Mouse (Mus musculus) adrenal gland, adult 18-20 months (tissue): Measurements from ENCODE around the gene Msrb1. TPM values are rescaled to one million over a fixed set of nuclear protein-coding genes. Genes with fewer than 3 reads are reported as not detected.

Experiments
- DNase-seq, 2 experiments: peaks; one replicate each; pipeline ENCODE4 v3.0.0; 2021 to 2022; ENCODE audit warnings: low spot score in 2 of 2
- total RNA-seq, 2 experiments: library from RNA; stranded (reverse); gene quantifications; 1 replicate in 1 of 2; 2 replicates in 1 of 2; pipeline ENCODE4 v1.2.3; 2021

Msrb1 gene
- total RNA-seq, 2 experiments from 2014 or later = 83.9 to 94.4 TPM

GRCm38 (mm10) chr17:24739926-24740325 is 3.5 kb downstream of the Msrb1 start:
- DNase-seq = no peak

DNA sequence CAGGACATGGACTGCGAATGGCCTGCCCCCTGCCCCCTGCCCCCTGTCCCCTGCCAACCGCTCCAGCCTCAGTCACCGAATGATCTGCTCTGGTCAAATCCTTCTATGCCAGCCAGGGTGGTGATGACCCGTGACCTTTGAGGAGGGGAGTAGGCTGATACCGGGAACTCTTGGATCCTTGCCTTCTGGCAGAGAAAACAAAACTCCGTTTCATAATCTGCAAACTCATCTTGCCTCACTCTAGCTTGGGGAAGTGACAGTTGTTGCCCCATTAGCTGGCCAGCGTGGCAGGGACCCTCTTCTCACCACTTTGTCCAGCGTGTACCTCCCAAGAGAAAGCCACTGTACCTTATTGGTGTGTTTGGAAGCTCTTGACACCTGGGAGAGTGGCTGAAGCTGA is 5.9 kb downstream of the Msrb1 start:
- no peak for DNase-seq

GRCm38 (mm10) chr17:24743896-24744295 is 7.5 kb downstream of the Msrb1 start:
- no peak for DNase-seq

DNA sequence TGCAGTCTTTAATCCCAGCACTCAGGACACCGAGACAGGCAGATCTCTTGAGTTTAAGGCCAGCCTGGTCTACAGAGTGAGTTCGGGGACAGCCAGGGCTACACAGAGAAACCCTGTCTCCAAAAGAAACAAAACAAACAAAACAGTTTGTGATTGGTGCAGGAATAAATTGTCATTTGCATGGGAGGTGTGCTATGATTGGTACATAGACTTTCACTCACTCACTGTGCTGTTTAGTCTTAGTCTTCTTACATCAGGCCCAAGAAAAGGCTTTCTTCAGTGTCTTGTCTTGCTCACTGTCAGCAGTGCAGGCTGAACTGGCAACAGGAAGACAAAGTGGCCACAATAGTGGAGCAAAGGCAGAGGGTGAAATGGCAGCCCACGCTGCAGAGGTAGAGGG is 7.9 kb downstream of the Msrb1 start:
- no peak for DNase-seq

- DNase-seq = peak; percentile 82 to 85
These were observed 9.4 kb downstream of the Msrb1 start for GRCm38 (mm10) chr17:24745526-24746497.

DNA sequence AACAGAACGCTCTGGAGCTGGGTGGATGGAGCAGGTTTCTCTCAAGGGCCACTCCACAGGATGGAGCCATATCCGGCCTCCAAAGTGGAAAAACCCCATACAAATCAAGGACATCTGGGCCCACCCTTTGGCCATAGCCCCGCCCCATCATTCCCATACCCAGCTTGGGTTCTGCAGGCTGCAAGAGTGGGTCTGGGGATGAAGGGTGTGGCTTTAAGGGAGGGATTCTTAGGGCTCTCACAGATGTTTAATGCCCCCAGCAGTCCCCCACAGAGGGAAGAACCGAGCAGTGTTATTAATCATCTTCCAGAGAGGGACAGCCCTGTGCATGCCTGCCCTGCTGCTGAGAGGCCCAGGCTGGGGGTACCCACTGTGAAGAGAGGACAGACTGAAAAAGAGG is 10.5 kb downstream of the Msrb1 start:
- DNase-seq = no peak

GRCm38 (mm10) chr17:24751528-24751927 is 15.1 kb downstream of the Msrb1 start:
- DNase-seq = no peak

GRCm38 (mm10) chr17:24752415-24753394 is 16.3 kb downstream of the Msrb1 start, which contains the start of gene Hs3st6:
TSS of gene Hs3st6 (plus strand) at chr17:24752988.
- DNase-seq = peak; percentile 36 to 50

GRCm38 (mm10) chr17:24757394-24757793 is 21.0 kb downstream of the Msrb1 start:
- DNase-seq = no peak

GRCm38 (mm10) chr17:24761121-24761520 is 24.7 kb downstream of the Msrb1 start:
- no peak for DNase-seq

DNA sequence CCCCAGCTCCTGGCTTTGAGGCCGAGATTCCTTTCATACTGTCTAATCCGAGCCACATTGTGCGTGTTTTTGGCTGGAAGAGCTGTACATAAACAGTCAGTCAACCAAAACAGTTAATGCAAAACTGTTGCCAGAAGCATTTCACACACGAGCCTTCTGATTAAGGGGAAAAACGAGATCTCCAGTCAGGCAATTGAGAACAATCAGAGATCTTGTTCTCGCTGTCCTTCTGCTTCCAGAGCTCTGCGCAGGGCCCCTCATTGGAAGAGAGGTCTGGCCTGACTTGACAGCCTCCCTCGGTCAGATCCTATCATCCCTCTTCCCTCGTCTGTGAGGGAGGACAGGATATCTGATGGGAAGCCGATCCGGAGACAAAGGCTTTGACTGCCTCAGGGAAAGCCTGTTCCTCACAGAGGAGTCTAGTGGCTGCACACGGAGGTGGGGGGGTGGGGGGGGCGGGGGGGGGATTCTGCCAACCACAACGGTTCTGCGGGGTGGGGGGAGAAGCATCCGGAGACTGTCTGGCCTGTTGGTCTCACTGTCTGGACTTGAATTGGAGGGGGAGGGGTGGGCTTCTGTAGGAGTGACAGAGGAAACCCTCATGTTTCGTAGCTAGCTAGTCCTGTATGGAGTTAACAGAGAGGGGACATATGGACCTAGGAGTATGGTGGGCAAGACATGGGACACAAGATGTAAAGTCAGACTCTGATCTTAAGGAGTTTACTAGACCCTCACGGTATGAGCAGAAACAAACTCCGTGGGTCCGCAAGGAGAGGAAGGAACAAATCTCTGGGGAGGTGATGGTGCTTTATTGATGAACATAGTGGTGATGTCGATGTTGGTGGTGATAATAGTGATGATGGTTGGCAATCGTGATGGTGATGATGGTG is 28.8 kb downstream of the Msrb1 start:
- DNase-seq = no peak

DNA sequence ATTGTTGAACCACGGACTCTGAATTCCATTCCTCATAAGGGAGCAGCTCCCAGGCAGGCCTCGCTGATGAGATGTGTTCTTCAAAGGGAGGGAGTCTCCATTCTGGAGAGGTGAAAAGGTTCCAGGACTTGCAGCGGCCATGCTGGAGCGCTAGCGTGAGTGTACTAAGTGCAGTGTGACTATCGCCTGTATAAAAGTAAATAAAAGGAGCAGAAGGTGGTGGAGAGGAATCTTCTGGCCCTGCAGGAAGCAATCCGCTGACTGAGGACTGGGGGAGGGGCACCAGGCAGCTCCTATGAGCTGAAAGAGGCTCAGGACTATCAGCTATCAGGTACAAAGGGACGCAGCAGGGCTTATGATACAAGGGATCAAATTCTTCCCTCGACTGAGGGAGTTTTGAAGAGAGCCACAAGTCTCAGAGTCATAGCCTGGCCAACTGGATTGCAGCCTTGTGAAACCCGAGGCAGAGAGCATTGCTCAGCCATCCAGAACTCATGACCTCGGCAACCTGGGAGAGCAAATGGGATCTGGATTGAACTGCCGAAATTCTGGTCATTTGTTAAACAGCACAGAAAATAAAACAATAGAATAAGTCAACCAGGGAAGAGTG is 29.9 kb downstream of the Msrb1 start:
- DNase-seq = no peak

- DNase-seq = no peak
These were observed 32.7 kb downstream of the Msrb1 start for GRCm38 (mm10) chr17:24769146-24769545.

DNA sequence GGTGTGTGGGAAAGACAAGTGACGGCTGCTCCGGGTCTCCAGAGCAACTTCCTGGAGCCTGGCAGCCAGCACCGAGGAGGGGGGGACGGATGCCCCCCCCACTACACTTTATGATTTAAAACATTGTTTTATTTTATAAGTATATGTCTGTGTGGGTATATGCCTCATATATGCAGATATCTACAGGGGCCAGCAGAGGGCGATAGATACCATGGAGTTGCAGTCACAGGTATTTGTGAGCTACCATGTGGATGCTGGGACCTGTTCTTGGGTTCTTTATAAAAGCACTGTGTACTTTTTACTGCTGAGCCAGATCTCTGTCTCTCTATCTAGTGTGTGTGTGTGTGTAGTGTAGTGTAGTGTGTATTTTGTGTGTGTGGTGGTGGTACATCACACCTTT is 36.8 kb downstream of the Msrb1 start:
- no peak for DNase-seq

GRCm38 (mm10) chr17:24775173-24775572 is 38.7 kb downstream of the Msrb1 start:
- DNase-seq = no peak

DNA sequence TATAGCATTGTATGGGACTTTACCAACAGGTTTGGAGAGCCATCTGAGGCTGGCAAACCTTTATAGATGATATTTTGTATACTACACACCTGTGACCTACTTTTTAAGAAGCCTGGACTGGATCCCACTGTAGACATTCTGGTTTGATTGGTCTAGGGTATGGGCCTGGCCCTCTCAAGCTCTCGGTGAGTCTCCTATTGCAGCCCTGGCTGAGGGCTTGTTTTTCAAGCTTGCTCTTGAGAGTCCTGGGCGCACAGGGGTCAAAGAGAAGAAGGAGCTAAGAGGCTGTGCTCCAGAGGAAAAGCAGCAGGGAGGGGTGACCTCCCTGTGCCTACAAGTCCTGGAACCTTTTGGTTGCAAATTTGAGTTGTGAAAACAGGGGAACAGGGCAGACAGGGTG is 40.6 kb downstream of the Msrb1 start:
- DNase-seq = no peak

- no peak for DNase-seq
These were observed 44.4 kb downstream of the Msrb1 start for GRCm38 (mm10) chr17:24780821-24781220.

DNA sequence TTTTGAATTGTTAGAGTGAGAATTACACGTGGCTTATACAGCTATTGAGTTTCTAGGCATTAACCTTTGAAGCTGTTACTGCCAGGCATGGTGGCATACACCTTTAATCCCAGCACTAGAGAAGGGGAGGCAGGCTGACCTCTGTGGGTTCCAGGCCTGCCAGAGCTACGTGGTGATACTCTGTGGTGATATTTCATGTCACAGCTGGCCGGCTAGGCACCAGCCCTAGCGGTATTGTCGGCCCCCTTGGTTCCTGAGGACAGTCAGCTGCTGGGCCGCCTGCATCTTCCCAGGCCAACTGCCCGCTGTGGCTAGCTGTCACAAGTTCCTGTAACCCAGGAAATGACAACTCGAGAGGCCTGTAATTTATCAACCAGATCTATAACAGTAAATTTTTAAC is 55.7 kb downstream of the Msrb1 start:
- no peak for DNase-seq
